Mouse (Mus musculus) forebrain, embryonic 16.5 days (tissue): ENCODE data around the gene Dhx58. TPM values are rescaled to one million over a fixed set of nuclear protein-coding genes. Genes with fewer than 3 reads are reported as not detected.

Source experiments
- ATAC-seq: fragments of 200-750 bp; cut with Nextera tagmentation; 2 replicates; pipeline ENCODE4 v1.8.0; 2017; ENCODE audit warnings: mild to moderate bottlenecking, moderate library complexity
- H3K27ac ChIP-seq: fragments of 300-500 bp; sonication (generic); 2 replicates; pipeline ENCODE4 v1.5.1; 2014; ENCODE audit warnings: low read length, control low read depth
- H3K27me3 ChIP-seq: fragments of 300-500 bp; sonication (generic); replicated peaks from 2 replicates; pipeline ENCODE4 v1.6.1; 2014; ENCODE audit warnings: low read length; ENCODE audit not compliant: control insufficient read depth, insufficient read depth
- H3K36me3 ChIP-seq: fragments of 300-500 bp; sonication (generic); 2 replicates; pipeline ENCODE4 v1.6.1; 2014; ENCODE audit not compliant: control insufficient read depth, insufficient read depth
- H3K4me1 ChIP-seq: fragments of 300-500 bp; sonication (generic); replicated peaks from 2 replicates; pipeline ENCODE4 v1.6.1; 2014; ENCODE audit warnings: low read length; ENCODE audit not compliant: control insufficient read depth, insufficient read depth
- H3K4me2 ChIP-seq: fragments of 300-500 bp; sonication (generic); 2 replicates; pipeline ENCODE4 v1.6.1; 2014; ENCODE audit warnings: mild to moderate bottlenecking, low read length, control low read depth
- H3K4me3 ChIP-seq: fragments of 300-500 bp; sonication (generic); replicated peaks from 2 replicates; pipeline ENCODE4 v1.5.1; 2014; ENCODE audit warnings: mild to moderate bottlenecking, low read length, control low read depth
- H3K9ac ChIP-seq: fragments of 300-500 bp; sonication (generic); replicated peaks from 2 replicates; pipeline ENCODE4 v1.6.1; 2014; ENCODE audit warnings: low read depth, low read length, control low read depth
- H3K9me3 ChIP-seq: fragments of 300-500 bp; sonication (generic); 2 replicates; pipeline ENCODE4 v1.6.1; 2016; ENCODE audit warnings: low read length; ENCODE audit not compliant: control insufficient read depth
- WGBS: fragments of 180-500 bp; shearing (Covaris S2); extraction: QIAGEN DNeasy Blood & Tissue Kit; methylation state at CpG from one replicate; pipeline ENCODE4 v1.1.7; 2014; 5-methylcytosine and 5-hydroxymethylcytosine counted together
- polyA plus RNA-seq: library from polyadenylated mRNA; unstranded; fragments of >200 nt; fragmentation: Nextera tagmentation; extraction: Ambion mirVana; gene quantifications from 2 replicates; pipeline ENCODE4 v1.2.1, GENCODE M21; 2015

The Dhx58 gene
- polyA plus RNA-seq, 1 experiment from 2014 or later = 2.1 TPM

DNA sequence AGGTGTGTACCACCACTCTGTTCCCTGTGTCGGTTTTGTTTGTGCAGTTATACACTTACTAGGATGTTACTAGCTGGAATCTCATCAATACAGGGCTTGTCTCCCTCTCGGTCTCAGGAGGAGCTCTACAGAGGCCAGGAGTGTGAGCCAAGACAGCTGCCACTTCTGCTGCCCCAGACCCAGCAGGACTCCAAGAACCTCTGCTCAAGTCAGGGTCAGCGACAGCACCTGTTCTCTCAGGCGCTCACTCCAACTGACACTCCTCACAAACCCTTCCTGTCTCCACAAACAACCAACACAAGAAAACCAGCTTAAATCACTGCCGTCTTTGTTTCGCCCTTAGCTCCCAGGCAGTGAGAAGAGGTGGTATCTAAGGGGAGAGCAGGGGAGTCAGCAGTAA, 24.5 kb upstream of the Dhx58 start:
- Histone ChIP-seq H3K9me3 (no peaks in the 10 kb centered on the region), H3K27me3 (no peaks in the 10 kb centered on the region), H3K36me3 (no peaks in the 10 kb centered on the region; the same call in 1 of the 2 replicates), H3K9ac (no peak overlapping the region), H3K4me3 (no peak overlapping the region), H3K27ac (no peak overlapping the region), H3K4me1 (no peaks in the 10 kb centered on the region), H3K4me2 (no peak overlapping the region)
- WGBS = 90% methylated on average over 6 of the region's 6 CpGs
- no peak for ATAC-seq

DNA sequence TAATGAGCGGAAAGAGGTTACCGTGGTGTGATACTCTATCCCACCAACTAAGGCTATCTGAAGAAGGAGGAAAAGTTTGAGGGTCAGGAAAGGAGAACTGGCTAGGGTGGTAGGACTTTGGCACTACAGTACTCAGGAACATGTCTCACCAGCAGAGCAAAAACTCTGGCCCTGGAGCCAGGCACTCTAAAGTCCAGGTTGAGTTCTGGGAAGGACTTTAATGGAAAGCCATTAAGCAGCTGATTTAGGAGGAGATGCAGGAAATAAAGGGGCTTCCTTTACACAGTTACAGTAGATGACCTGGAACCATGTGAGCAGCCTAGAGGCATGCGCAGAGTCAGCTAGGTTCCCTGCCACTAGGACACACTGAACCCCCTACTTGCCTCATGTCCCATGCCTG, 23.1 kb upstream of the Dhx58 start:
- H3K4me1 ChIP-seq = 0 out of 2 replicates have a peak, but pooled peaks cover 1% of the 10 kb centered on the region
- ATAC-seq = no peak
- no peak overlapping the region for H3K4me3 ChIP-seq
- H3K36me3 ChIP-seq = no peaks in the 10 kb centered on the region
- H3K9ac ChIP-seq = no peak overlapping the region
- WGBS = 97% methylated on average over 3 of the region's 3 CpGs
- no peaks in the 10 kb centered on the region for H3K9me3 ChIP-seq
- H3K4me2 ChIP-seq = no peak overlapping the region
- H3K27ac ChIP-seq = no peak overlapping the region
- H3K27me3 ChIP-seq = no peaks in the 10 kb centered on the region

DNA sequence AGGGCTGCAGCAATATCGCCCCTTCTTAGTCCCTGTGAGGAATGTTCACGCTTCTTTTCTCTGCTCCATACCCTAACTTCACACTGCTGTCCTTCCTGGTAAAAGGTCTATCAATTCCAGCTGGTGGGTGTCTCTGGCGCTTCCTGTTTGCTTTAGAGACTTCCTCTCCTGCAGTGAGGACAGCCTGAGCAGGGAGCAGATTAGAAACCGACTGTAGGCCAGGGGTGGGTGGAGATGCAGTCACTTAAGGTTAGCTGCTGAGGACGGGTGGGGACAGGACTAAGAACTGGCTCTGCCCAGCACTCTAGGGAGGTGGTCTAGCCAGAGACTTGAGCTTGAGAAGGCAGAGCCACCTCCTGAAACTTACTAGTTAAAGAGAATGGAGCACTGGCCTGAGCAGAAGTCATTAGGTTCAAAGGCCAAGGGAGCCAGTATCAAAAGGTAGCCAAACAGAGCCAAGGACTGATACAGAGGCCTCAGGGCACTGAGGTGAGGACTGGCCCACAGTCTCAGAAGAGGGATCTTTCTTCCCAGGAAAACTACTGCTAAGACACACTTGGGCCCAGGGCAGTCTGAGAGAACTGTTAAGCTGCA, 20.9 kb upstream of the Dhx58 start:
- H3K4me2 ChIP-seq = no peak overlapping the region
- no peak overlapping the region for H3K4me3 ChIP-seq
- no peak overlapping the region for H3K27ac ChIP-seq
- ATAC-seq = no peak
- no peaks in the 10 kb centered on the region for H3K36me3 ChIP-seq
- peaks cover 6% of the 10 kb centered on the region; the same call in 1 of the 2 replicates for H3K4me1 ChIP-seq
- no peaks in the 10 kb centered on the region for H3K27me3 ChIP-seq
- H3K9ac ChIP-seq = no peak overlapping the region
- WGBS = 63% methylated on average over 5 of the region's 5 CpGs
- H3K9me3 ChIP-seq = no peaks in the 10 kb centered on the region

DNA sequence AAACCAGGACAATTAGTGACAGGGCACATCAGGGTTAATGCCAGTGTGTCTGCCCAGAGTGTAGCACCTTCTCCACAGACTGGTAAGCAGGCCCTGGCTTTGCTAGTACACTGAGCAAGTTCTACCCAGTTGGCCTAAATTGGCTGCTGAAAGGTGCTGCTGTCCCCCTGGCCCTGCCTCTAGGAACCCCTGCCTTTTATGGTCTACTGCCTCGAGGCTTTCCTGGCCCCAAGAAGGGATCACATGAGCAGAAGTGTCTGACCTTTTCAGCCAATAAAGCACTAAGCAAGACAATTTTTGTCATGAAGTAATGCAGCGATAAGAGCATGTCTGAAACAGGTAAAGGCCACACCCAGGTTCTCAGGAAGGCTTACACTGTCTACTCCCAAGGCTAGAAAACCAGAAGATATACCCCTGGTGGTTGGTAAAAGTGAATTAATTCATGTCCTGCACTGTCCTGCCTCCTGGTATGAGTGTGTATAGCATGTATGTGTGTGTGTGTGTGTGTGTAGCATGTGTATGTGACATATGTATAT, 18.5 kb upstream of the Dhx58 start:
- no peak overlapping the region for H3K27ac ChIP-seq
- no peak overlapping the region for H3K9ac ChIP-seq
- no peaks in the 10 kb centered on the region for H3K27me3 ChIP-seq
- 60% methylated on average over 2 of the region's 2 CpGs for WGBS
- H3K4me2 ChIP-seq = no peak overlapping the region
- peaks cover 10% of the 10 kb centered on the region for H3K36me3 ChIP-seq
- ATAC-seq = no peak
- H3K4me1 ChIP-seq = peaks cover 6% of the 10 kb centered on the region; the same call in 1 of the 2 replicates
- no peaks in the 10 kb centered on the region for H3K9me3 ChIP-seq
- no peak overlapping the region for H3K4me3 ChIP-seq

DNA sequence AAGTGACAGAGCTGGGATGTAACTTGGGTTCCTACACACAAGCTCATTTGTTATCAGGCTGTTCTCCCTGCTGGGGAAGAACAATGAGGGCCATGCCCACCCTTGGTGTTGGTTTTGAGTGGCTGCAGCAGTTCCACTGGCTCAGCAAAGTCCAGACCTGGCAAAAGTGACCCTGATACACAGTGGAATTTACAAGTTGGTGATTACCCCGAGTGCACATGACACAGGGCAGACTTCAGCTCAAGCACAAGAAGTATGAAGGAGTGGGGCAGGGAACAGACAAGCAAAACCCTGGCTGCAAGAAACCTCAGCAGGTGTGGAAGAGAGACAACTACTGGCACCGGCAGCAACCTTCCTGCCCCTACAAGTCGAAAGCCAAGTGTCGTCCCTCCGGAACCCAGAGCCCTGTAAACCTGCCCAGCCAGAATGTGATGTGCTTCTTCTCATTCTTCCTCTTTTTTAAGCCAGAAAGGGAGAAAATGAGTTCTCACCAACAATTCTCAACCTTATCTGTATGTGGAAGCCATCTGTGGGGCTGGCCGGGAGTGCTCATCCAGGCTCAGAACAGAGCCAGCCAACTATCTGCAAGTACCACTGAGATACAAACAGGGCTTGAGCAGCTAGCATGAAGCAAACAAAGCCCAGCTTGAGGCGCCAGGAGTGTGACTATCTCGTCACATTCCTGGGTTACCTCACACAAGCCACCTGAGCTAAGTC, 17.9 kb upstream of the Dhx58 start:
- peaks cover 6% of the 10 kb centered on the region; the same call in 1 of the 2 replicates for H3K4me1 ChIP-seq
- H3K9me3 ChIP-seq = no peaks in the 10 kb centered on the region
- 0 out of 2 replicates have a peak overlapping the region, but pooled peaks have one; percentile 14 for H3K27ac ChIP-seq
- no peak for ATAC-seq
- no peaks in the 10 kb centered on the region for H3K27me3 ChIP-seq
- H3K4me3 ChIP-seq = no peak overlapping the region
- 64% methylated on average over 8 of the region's 8 CpGs for WGBS
- no peak overlapping the region for H3K9ac ChIP-seq
- no peak overlapping the region for H3K4me2 ChIP-seq
- peaks cover 15% of the 10 kb centered on the region for H3K36me3 ChIP-seq

DNA sequence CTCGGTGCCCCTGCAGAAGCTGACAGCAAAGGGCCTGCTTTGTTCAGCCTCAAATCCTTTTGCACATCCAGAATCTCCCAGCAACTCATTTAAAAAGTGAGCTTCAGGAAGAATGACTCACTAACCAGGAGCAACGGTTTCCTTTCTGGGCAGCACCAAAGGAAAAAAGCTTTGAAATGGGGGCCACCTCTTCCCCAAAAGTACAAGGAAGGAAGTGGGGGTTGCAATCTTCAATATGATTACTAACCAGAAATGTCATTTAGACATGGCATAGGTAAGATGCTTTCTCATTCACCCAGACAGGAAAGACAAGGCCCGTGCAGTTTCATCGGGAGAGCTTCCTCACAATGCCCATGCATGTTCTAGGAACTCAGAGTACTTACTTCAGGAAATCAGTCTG, 17.2 kb upstream of the Dhx58 start:
- no peak overlapping the region for H3K9ac ChIP-seq
- H3K4me1 ChIP-seq = peaks cover 6% of the 10 kb centered on the region; the same call in 1 of the 2 replicates
- H3K36me3 ChIP-seq = peaks cover 20% of the 10 kb centered on the region
- no peak for ATAC-seq
- H3K27me3 ChIP-seq = no peaks in the 10 kb centered on the region
- H3K4me3 ChIP-seq = no peak overlapping the region
- WGBS = 37% methylated on average over 4 of the region's 4 CpGs
- H3K27ac ChIP-seq = no peak overlapping the region
- no peak overlapping the region for H3K4me2 ChIP-seq
- H3K9me3 ChIP-seq = no peaks in the 10 kb centered on the region

DNA sequence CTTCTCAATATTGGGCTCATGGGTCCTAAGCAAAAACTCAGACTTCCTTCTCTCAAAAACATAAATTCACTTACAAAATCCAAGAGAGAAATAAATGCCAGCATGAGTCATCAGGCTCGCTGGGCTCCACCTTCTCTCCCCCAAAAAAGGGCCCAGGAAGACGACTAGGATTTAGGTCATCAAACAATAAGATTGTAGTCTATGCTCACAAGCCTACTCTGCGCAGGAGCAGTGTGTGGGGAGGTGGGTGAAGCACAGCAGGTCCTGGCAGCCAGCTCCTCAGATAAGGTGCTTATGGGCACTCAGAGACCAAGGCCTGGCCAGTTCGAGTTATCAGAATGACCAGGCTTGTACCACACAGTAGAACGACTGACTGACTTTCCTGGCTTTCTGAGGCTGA, 16.3 kb upstream of the Dhx58 start:
- WGBS = 75% methylated on average over 5 of the region's 5 CpGs
- no peak overlapping the region for H3K9ac ChIP-seq
- H3K4me3 ChIP-seq = no peak overlapping the region
- H3K4me2 ChIP-seq = no peak overlapping the region
- no peak overlapping the region; the same call in 1 of the 2 replicates for H3K27ac ChIP-seq
- peaks cover 22% of the 10 kb centered on the region for H3K36me3 ChIP-seq
- H3K27me3 ChIP-seq = no peaks in the 10 kb centered on the region
- ATAC-seq = no peak
- no peaks in the 10 kb centered on the region for H3K9me3 ChIP-seq
- H3K4me1 ChIP-seq = peaks cover 6% of the 10 kb centered on the region; the same call in 1 of the 2 replicates

DNA sequence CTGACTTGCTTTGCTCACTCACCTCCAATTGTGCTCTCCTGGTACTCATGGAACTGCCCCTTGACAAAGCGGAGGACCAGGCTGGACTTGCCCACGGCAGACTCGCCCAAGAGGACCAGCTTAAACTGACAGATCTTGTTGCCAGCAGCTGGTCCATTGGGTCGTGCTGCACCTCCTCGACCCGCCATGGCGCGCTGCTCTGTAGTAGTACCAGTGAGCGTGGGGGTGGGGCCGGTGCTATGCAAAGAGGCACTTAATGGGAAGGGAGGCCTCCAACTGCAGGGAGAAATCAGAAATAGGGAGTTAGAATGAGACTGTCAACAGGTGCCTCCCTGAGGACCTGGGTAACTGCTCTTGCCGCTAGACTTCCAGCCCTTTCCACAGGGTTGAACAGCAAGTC, 15.8 kb upstream of the Dhx58 start:
- Histone ChIP-seq H3K36me3 (peaks cover 22% of the 10 kb centered on the region), H3K4me2 (no peak overlapping the region), H3K27me3 (no peaks in the 10 kb centered on the region), H3K9me3 (no peaks in the 10 kb centered on the region), H3K9ac (no peak overlapping the region), H3K27ac (no peak overlapping the region), H3K4me1 (peaks cover 6% of the 10 kb centered on the region; the same call in 1 of the 2 replicates), H3K4me3 (no peak overlapping the region)
- 84% methylated on average over 11 of the region's 11 CpGs for WGBS
- no peak for ATAC-seq

DNA sequence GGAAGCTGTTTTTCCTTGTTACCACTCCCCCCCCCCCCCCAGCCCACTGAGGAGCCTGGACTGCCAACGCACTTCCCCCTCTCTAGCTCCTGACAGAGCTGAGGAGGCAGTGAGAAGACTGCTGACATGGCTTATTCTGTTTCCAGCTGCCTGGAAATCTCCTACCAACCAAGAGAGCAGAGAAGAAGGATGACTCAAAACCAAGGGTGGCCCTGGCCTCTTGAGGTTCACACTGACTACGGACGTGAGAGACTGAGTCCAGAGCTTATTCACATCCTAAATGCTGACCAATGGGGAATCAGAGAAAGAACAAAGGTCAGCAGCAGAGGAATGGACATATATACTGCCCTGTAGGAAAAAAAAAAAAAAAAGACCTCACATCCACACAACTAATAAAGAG, 15.2 kb upstream of the Dhx58 start:
- Histone ChIP-seq H3K9ac (no peak overlapping the region), H3K4me2 (no peak overlapping the region), H3K4me1 (peaks cover 6% of the 10 kb centered on the region; the same call in 1 of the 2 replicates), H3K9me3 (no peaks in the 10 kb centered on the region), H3K27me3 (no peaks in the 10 kb centered on the region), H3K4me3 (no peak overlapping the region), H3K27ac (no peak overlapping the region), H3K36me3 (peaks cover 22% of the 10 kb centered on the region)
- 82% methylated on average over 3 of the region's 3 CpGs for WGBS
- no peak for ATAC-seq
